Mouse (Mus musculus) left cerebral cortex, adult 9 months (tissue): ENCODE measurements around the gene Cyp2j6.
A peak's percentile ranks its signal among the peaks of the same experiment; 100 is the strongest.
"Not testable (repeated sequence)": the region's sequence is repeated elsewhere in the genome, so short reads cannot be mapped to it uniquely, and the experiment has no call there.

Source experiments
- DNase-seq, 2 experiments: peaks; one replicate each; pipeline ENCODE4 v3.0.0; 2022; ENCODE audit warnings: low spot score in 2 of 2

Cyp2j6 gene

GRCm38 (mm10) chr4:96553133-96553819 lies at the start of gene Cyp2j6:
Cyp2j6 (minus strand) TSS chr4:96553661.
- peak in 1 of 2 experiments; percentile 36 for DNase-seq

DNA sequence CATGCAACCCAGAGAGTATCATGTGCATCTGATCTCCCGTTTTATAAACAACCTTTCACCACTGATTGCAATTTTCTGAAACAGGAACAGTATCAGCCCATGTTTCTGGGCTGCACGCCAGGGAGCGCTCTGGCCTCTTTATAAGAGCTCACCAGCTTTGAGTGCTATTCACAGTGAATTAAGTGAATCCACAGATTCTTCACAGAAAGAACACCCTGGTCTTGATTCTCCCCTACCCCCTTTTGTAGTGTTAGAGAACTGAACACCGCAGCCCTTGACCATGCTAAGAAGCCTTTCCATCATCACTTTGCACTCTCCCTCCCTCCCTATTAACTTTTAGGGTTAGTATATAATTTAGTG lies 38.3 kb upstream of the Cyp2j6 start:
- DNase-seq = peak in 1 of 2 experiments; percentile 73

GRCm38 (mm10) chr4:96590911-96591790 lies 37.7 kb upstream of the Cyp2j6 start, which contains the start of gene Cyp2j9:
Cyp2j9 (minus strand) TSS chr4:96591578.
- DNase-seq = peak in 1 of 2 experiments; percentile 59

- peak in 1 of 2 experiments; percentile 4 for DNase-seq
These were observed 28.1 kb upstream of the Cyp2j6 start for GRCm38 (mm10) chr4:96581425-96582088.

DNA sequence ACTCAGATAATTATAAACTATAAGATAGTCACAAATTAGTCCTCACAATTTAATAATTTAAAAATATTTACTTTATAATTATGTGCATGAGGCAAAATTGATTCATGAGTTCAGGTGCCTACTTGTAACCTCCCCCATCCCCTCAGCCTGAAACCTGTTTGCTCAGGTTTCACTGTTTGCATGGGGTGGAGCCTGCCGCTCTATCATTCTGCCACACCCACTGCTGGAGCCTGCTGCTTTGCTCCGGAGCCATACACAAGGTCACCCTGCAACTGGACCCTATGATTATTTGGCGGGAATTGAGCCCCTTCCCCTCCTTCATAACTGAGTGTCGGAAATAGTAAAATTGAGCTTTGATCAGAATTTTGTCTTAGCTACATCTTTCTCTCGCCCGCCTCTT lies 26.9 kb upstream of the Cyp2j6 start:
- DNase-seq = not testable (repeated sequence)

DNA sequence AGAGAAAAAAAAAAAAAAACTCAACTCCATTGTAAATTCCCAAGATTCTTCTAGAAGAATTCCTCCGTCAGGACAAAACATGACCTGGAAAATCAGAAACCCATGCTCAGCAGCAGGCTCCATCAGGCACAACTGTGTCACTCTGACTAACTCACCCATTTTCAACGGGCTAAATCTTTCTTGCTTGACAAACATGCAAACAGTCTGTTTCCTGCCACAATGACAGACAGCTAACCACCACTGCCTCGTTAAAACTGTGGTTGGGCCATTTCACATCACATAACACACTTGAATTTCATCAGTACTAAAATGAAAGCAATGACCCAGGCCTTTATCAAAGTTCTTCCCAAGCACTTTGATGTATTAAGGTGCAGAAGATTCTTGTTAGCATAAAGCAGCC lies 16.0 kb upstream of the Cyp2j6 start:
- no peak for DNase-seq

- DNase-seq = no peak
These were observed 14.5 kb upstream of the Cyp2j6 start for GRCm38 (mm10) chr4:96567988-96568387.

GRCm38 (mm10) chr4:96565808-96566207 lies 12.3 kb upstream of the Cyp2j6 start:
- no peak for DNase-seq

- no peak for DNase-seq
These were observed 7.0 kb upstream of the Cyp2j6 start for GRCm38 (mm10) chr4:96560464-96560863.

DNA sequence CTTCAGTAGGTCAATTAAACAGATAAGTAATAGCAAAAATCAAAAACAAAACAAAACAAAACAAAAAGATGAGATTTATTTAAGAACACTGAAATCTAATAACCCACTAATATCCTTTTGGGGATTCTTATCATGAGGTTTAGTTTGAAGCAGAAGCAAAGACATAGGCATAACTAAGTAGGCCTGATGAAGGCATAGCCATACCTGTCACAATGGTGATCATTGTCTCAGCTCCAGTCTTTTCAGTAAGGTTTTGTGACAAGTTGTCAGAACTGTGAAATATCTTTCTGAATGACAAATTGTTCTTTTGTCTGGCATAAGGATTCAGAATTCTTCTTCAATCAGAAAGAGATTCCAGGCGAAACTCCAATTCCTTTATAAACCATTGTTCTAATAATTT lies 6.3 kb upstream of the Cyp2j6 start:
- no peak for DNase-seq

DNA sequence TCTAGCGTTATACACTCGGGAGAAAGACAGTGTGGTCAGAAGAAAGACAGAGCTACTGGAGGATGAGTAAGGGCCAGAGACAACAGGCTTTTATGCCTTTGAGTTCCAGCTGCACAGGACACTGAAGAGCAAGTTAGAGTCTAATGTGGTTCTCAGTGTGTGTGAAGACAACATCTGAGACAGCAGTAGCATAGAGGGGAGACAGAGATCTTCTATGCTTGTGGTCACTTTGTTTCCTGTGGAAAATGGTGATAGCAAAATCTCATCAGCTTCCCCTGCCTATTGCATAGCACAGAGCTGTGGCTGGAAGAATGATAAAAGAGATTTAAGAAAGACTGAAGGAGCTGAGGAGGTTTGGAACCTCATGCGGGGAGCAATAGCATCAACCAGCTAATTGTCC lies 1.8 kb downstream of the Cyp2j6 start:
- no peak for DNase-seq

GRCm38 (mm10) chr4:96545976-96546375 lies 7.5 kb downstream of the Cyp2j6 start:
- DNase-seq = peak; percentile 27 to 44

DNA sequence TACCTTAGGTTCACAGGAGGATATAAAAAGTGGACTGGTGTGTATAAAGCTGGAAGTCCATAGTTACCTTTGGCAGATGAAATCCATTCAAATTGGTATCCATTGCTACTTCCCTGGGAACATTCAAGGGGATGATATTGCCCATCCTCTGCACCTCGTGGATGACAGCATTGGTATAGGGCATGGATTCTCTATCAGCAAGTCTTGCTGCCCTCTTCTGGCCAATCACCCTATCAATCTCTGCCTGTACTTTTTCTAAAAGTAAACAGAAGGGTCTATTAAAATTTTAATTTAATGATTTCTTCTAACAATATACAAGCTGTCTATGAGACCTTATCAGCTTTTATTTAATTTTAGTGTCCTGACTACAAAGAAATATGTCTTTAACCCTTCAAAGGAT lies 27.7 kb downstream of the Cyp2j6 start:
- peak in 1 of 2 experiments; percentile 26 for DNase-seq

GRCm38 (mm10) chr4:96522256-96522655 lies 31.2 kb downstream of the Cyp2j6 start:
- no peak for DNase-seq

- no peak for DNase-seq
These were observed 43.4 kb downstream of the Cyp2j6 start for GRCm38 (mm10) chr4:96510083-96510482.

- DNase-seq = no peak
These were observed 46.2 kb downstream of the Cyp2j6 start, which contains the start of gene Cyp2j8 for GRCm38 (mm10) chr4:96507286-96507685. Cyp2j8 (minus strand) TSS chr4:96507386.
